Mouse (Mus musculus) embryonic facial prominence, embryonic 15.5 days (tissue): Measurements from ENCODE around the gene Itpkc. TPM values are rescaled to one million over a fixed set of nuclear protein-coding genes. Genes with fewer than 3 reads are reported as not detected.

Experiments
- ATAC-seq: fragments of 200-750 bp; cut with Nextera tagmentation; 2 replicates; pipeline ENCODE4 v1.8.0; 2017; ENCODE audit warnings: low read depth, moderate TSS enrichment; ENCODE audit not compliant: insufficient number of reproducible peaks, low FRiP score, low TSS enrichment
- H3K27ac ChIP-seq: fragments of 300-500 bp; sonication (generic); replicated peaks from 2 replicates; pipeline ENCODE4 v1.5.1; 2015; ENCODE audit warnings: mild to moderate bottlenecking, inconsistent platforms
- H3K27me3 ChIP-seq: fragments of 300-500 bp; sonication (generic); 2 replicates; pipeline ENCODE4 v1.6.1; 2015; ENCODE audit warnings: inconsistent platforms
- H3K36me3 ChIP-seq: fragments of 300-500 bp; sonication (generic); 2 replicates; pipeline ENCODE4 v1.6.1; 2015; ENCODE audit warnings: mild to moderate bottlenecking, inconsistent platforms
- H3K4me1 ChIP-seq: fragments of 300-500 bp; sonication (generic); 2 replicates; pipeline ENCODE4 v1.6.1; 2015; ENCODE audit warnings: inconsistent platforms
- H3K4me2 ChIP-seq: fragments of 300-500 bp; sonication (generic); replicated peaks from 2 replicates; pipeline ENCODE4 v1.6.1; 2015; ENCODE audit warnings: mild to moderate bottlenecking, inconsistent platforms
- H3K4me3 ChIP-seq: fragments of 300-500 bp; sonication (generic); replicated peaks from 2 replicates; pipeline ENCODE4 v1.5.1; 2015; ENCODE audit warnings: mild to moderate bottlenecking, inconsistent platforms
- H3K9ac ChIP-seq: fragments of 300-500 bp; sonication (generic); 2 replicates; pipeline ENCODE4 v1.6.1; 2015; ENCODE audit warnings: inconsistent platforms
- H3K9me3 ChIP-seq: fragments of 300-500 bp; sonication (generic); replicated peaks from 2 replicates; pipeline ENCODE4 v1.6.1; 2016; ENCODE audit warnings: inconsistent platforms
- WGBS: fragments of 180-500 bp; shearing (Covaris S2); methylation state at CpG from one replicate; pipeline ENCODE4 v1.1.7; 2015; 5-methylcytosine and 5-hydroxymethylcytosine counted together
- polyA plus RNA-seq: library from polyadenylated mRNA; unstranded; fragments of >200 nt; fragmentation: Nextera tagmentation; extraction: Ambion mirVana; gene quantifications from 2 replicates; pipeline ENCODE4 v1.2.1, GENCODE M21; 2015

Gene Itpkc
- 11.6 and 13.5 TPM in 2 replicates for polyA plus RNA-seq

DNA sequence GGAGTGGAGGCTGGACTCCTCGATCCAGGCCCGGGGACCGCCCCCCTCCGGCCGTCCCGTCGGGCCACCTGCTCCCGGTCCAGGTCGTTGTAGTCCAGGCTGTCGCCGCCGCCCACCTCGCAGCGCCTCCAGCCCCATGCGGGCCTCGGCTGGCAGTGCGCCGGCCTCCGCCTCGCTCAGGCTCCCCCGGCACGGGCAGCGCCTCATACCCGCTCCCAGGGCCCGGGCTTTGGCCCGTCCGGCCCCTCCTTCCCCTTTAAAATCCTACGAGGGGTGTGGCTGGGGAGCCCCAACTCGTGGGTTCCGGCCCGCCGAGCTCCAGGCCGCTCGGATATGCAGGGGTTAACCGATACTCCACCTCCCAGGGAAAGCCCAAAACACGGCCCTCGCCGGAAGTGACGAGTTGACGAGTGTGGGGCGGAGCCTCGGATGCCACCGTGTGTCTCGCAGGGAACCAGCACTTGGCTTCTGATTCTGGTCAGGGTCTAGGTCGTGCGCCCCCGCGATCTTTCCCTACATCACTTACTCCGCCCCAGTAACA is at the start of gene Itpkc:
TSS of gene Itpkc (minus strand) at position 381 of the 541 bp plus-strand sequence.
- no peaks in the 10 kb centered on the region for H3K36me3 ChIP-seq
- WGBS, result under 1% methylated on average over 48 of the region's 49 CpGs
- peak within 1 kb of the TSS; percentile 73 for H3K9ac ChIP-seq
- H3K27me3 ChIP-seq, result no peaks in the 10 kb centered on the region
- peak within 1 kb of the TSS; percentile 80 for H3K4me2 ChIP-seq
- peaks cover 61% of the 10 kb centered on the region for H3K4me1 ChIP-seq
- peak within 1 kb of the TSS; percentile 95 for H3K27ac ChIP-seq
- H3K9me3 ChIP-seq, result no peaks in the 10 kb centered on the region
- peak; percentile 86 for ATAC-seq
- H3K4me3 ChIP-seq, result peak within 1 kb of the TSS; percentile 97

- Histone ChIP-seq H3K27me3 (no peaks in the 10 kb centered on the region), H3K4me3 (no peak overlapping the region), H3K4me2 (no peak overlapping the region), H3K4me1 (no peaks in the 10 kb centered on the region), H3K27ac (no peak overlapping the region), H3K9ac (no peak overlapping the region), H3K36me3 (peaks cover 90% of the 10 kb centered on the region), H3K9me3 (no peaks in the 10 kb centered on the region)
- no peak for ATAC-seq
- WGBS, result 95% methylated on average over 3 of the region's 3 CpGs
These were observed 48.7 kb upstream of the Itpkc start for GRCm38 (mm10) chr7:27277191-27277590.

DNA sequence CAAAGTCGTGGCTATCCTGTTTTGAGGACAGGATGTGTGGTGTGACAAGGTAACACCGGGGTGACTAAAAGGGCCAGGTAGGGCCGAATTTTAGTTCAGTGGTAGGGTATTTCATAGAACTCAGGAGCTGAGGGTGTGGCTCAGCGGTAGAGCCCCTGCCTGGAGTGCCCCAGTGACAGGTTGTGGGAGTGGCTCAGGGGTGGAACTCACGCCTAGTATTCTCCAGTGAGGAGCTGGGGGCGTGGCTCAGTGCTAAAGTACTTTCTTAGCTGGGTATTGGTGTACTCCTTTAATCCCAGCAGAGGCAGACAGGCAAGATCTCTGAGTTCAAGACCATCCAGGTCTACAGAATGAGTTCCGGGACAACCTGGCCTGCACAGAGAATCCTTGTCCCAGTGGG is 47.6 kb upstream of the Itpkc start:
- ATAC-seq, result no peak
- Histone ChIP-seq H3K36me3 (peaks cover 89% of the 10 kb centered on the region), H3K9me3 (no peaks in the 10 kb centered on the region), H3K4me1 (no peaks in the 10 kb centered on the region), H3K27ac (no peak overlapping the region; the same call in 1 of the 2 replicates), H3K27me3 (no peaks in the 10 kb centered on the region), H3K4me3 (no peak overlapping the region), H3K9ac (no peak overlapping the region), H3K4me2 (no peak overlapping the region)
- 65% methylated on average over 7 of the region's 7 CpGs for WGBS

DNA sequence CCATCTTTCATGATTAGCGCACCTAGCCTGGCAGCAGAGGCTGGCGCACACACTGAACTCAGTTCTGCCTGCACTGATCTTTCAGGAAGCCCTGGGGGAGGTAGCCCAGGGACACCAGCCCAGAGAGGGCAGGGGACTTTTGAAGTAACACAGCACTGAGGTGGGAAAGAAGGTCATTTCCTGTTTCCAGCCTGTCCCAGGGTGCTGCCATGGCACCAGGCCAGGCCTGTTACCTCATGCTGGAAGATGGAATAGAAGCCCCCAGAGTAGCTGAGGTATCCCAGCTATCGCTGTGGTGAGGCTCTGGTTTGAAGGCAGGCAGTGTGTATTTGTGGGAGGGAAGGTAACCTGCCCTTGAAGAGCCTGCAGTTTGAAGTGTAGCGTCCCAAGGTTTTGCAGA is 46.5 kb upstream of the Itpkc start:
- Histone ChIP-seq H3K4me2 (no peak overlapping the region), H3K36me3 (peaks cover 90% of the 10 kb centered on the region), H3K4me1 (no peaks in the 10 kb centered on the region), H3K4me3 (no peak overlapping the region), H3K9me3 (no peaks in the 10 kb centered on the region), H3K27me3 (no peaks in the 10 kb centered on the region), H3K27ac (no peak overlapping the region), H3K9ac (no peak overlapping the region)
- WGBS, result 88% methylated on average over 4 of the region's 4 CpGs
- no peak for ATAC-seq

DNA sequence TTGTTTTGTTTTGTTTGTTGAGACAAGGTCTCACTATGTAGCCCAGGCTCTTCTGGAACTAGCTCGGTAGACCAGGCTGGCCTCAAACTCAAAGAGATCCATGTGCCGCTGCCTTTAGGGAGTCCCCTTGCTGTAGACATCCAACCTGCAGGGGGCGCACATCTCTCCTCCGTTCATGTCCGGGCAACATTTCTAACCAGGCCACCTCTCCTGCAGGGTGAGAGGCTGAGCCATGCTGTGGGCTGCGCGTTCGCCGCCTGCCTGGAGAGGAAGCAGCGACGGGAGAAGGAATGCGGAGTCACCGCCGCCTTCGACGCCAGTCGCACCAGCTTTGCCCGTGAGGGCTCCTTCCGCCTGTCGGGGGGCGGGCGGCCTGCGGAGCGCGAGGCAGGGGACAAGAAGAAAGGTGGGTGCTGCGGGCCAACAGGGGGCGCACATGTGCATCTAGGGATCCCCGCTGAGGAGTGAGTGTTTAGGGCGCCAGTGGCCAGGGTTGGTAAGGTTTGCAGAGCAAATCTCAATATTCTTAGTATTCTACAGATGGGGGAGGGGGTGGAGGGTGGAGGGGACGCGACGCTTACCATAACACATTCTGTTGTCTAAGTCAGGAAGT is 45.4 kb upstream of the Itpkc start:
- WGBS, result 50% methylated on average over 32 of the region's 32 CpGs

DNA sequence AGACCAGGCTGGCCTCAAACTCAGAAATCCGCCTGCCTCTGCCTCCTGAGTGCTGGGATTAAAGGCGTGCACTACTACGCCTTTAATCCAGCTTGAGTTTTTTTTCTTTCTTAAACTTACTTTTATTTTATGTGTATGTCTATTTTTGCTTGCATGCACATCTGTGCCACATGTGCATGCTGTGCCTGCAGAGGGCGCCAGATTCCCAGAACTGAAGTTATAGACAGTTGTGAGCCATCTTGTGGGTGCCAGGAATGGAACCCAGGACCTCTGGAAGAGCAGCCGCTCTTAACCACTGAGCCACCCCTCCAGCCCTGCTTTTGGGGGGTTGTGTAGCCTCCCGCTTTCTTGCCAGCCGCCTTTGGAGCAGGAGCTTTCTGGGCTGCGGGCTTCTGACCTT is 43.0 kb upstream of the Itpkc start:
- H3K36me3 ChIP-seq, result peaks cover 90% of the 10 kb centered on the region
- no peak overlapping the region for H3K27ac ChIP-seq
- WGBS, result 87% methylated on average over 8 of the region's 8 CpGs

More for the DNA sequence above, 45.4 kb upstream of the Itpkc start:
- ATAC-seq, result no peak
- Histone ChIP-seq H3K27ac (no peak overlapping the region), H3K4me2 (0 out of 2 replicates have a peak overlapping the region, but pooled peaks have one; percentile 0), H3K4me3 (no peak overlapping the region), H3K27me3 (no peaks in the 10 kb centered on the region), H3K36me3 (peaks cover 90% of the 10 kb centered on the region), H3K9me3 (no peaks in the 10 kb centered on the region), H3K4me1 (no peaks in the 10 kb centered on the region), H3K9ac (no peak overlapping the region)

GRCm38 (mm10) chr7:27266515-27267128 is 38.2 kb upstream of the Itpkc start:
- 67% methylated on average over 20 of the region's 20 CpGs for WGBS
- peaks cover 95% of the 10 kb centered on the region for H3K36me3 ChIP-seq
- no peak overlapping the region for H3K27ac ChIP-seq
- H3K27me3 ChIP-seq, result no peaks in the 10 kb centered on the region
- H3K9me3 ChIP-seq, result no peaks in the 10 kb centered on the region
- no peak for ATAC-seq
- H3K4me2 ChIP-seq, result no peak overlapping the region
- no peak overlapping the region for H3K4me3 ChIP-seq
- H3K4me1 ChIP-seq, result no peaks in the 10 kb centered on the region; the same call in 1 of the 2 replicates
- no peak overlapping the region for H3K9ac ChIP-seq

More for the DNA sequence above, 43.0 kb upstream of the Itpkc start:
- H3K4me2 ChIP-seq, result no peak overlapping the region
- no peaks in the 10 kb centered on the region for H3K4me1 ChIP-seq
- H3K9me3 ChIP-seq, result no peaks in the 10 kb centered on the region
- no peaks in the 10 kb centered on the region for H3K27me3 ChIP-seq
- H3K4me3 ChIP-seq, result no peak overlapping the region
- no peak overlapping the region for H3K9ac ChIP-seq
- ATAC-seq, result no peak

- 79% methylated on average over 12 of the region's 12 CpGs for WGBS
- peaks cover 11% of the 10 kb centered on the region for H3K4me1 ChIP-seq
- H3K27ac ChIP-seq, result no peak overlapping the region
- no peaks in the 10 kb centered on the region for H3K27me3 ChIP-seq
- no peak overlapping the region for H3K4me3 ChIP-seq
- no peak overlapping the region for H3K4me2 ChIP-seq
- no peaks in the 10 kb centered on the region for H3K9me3 ChIP-seq
- ATAC-seq, result no peak
- H3K9ac ChIP-seq, result no peak overlapping the region
- H3K36me3 ChIP-seq, result peaks cover 78% of the 10 kb centered on the region
These were observed 36.3 kb upstream of the Itpkc start for GRCm38 (mm10) chr7:27264761-27265160.

GRCm38 (mm10) chr7:27261888-27262287 is 33.4 kb upstream of the Itpkc start:
- H3K27ac ChIP-seq, result no peak overlapping the region
- ATAC-seq, result no peak
- H3K27me3 ChIP-seq, result no peaks in the 10 kb centered on the region
- 76% methylated on average over 6 of the region's 6 CpGs for WGBS
- no peaks in the 10 kb centered on the region for H3K9me3 ChIP-seq
- no peak overlapping the region for H3K4me2 ChIP-seq
- no peak overlapping the region for H3K4me3 ChIP-seq
- peaks cover 50% of the 10 kb centered on the region for H3K36me3 ChIP-seq
- H3K9ac ChIP-seq, result no peak overlapping the region
- H3K4me1 ChIP-seq, result peaks cover 30% of the 10 kb centered on the region

DNA sequence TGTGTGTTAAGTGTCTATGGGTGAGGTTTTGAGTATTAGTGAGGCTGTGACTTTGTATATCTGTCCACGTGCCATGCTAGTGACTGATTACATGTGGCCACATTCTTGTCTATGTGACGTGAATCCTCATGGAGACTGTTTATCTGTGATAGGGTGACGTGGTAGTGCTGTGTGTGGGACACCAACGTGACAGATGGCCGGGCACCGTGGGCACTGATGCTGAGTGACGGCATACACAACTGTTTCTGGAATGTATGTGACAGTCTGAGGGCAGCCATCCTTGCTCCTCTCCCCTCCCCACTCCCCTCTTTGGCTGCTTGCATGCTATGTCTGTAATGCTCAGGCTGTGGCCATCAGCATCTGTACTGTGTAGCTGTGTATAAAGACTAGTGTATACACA is 32.4 kb upstream of the Itpkc start:
- 82% methylated on average over 7 of the region's 7 CpGs for WGBS
- Histone ChIP-seq H3K4me2 (peak overlapping the region; percentile 80), H3K27me3 (no peaks in the 10 kb centered on the region), H3K4me3 (no peak overlapping the region), H3K9ac (no peak overlapping the region), H3K27ac (no peak overlapping the region), H3K4me1 (peaks cover 40% of the 10 kb centered on the region), H3K36me3 (peaks cover 41% of the 10 kb centered on the region), H3K9me3 (no peaks in the 10 kb centered on the region)
- no peak for ATAC-seq

GRCm38 (mm10) chr7:27259771-27260170 is 31.3 kb upstream of the Itpkc start:
- 9% methylated on average over 5 of the region's 5 CpGs for WGBS
- Histone ChIP-seq H3K4me1 (peaks cover 41% of the 10 kb centered on the region), H3K9ac (peak overlapping the region; percentile 79), H3K9me3 (no peaks in the 10 kb centered on the region), H3K27me3 (no peaks in the 10 kb centered on the region), H3K27ac (peak overlapping the region; percentile 94), H3K36me3 (peaks cover 31% of the 10 kb centered on the region), H3K4me2 (peak overlapping the region; percentile 80), H3K4me3 (peak overlapping the region; percentile 78)
- ATAC-seq, result no peak
